Mouse (Mus musculus) MEL (cell line): ENCODE measurements around the gene Fbxo21. TPM values are rescaled to one million over a fixed set of nuclear protein-coding genes. Genes with fewer than 3 reads are reported as not detected.

ENCODE experiments used
- DNase-seq: peaks from one replicate; pipeline ENCODE4 v3.0.0; 2011; ENCODE audit warnings: low read depth, low spot score
- H3K27ac ChIP-seq: 2 replicates; pipeline ENCODE4 v1.5.1; 2012; ENCODE audit warnings: low read depth, mild to moderate bottlenecking, control low read depth, low read length, moderate library complexity; ENCODE audit not compliant: control insufficient read depth
- H3K27me3 ChIP-seq, 2 experiments: fragments of 150-350 bp in 1 of 2; sonication (generic) in 1 of 2; 2 replicates each; pipeline ENCODE4 v1.6.1; 2012; ENCODE audit warnings: low read length in 2 of 2, mild to moderate bottlenecking in 2 of 2, improper control_type of control experiment in 1 of 2, moderate library complexity in 1 of 2; ENCODE audit not compliant: insufficient read depth in 2 of 2, control insufficient read depth in 1 of 2
- H3K36me3 ChIP-seq, 2 experiments: 2 replicates each; pipeline ENCODE4 v1.6.1; 2012 to 2014; ENCODE audit warnings: low read length in 2 of 2, improper control_type of control experiment in 1 of 2, inconsistent platforms in 1 of 2, mild to moderate bottlenecking in 1 of 2; ENCODE audit not compliant: insufficient read depth in 2 of 2, control insufficient read depth in 1 of 2
- H3K4me1 ChIP-seq, 2 experiments: fragments of 150-350 bp in 1 of 2; sonication (generic) in 1 of 2; 2 replicates each; pipeline ENCODE4 v1.6.1; 2012; ENCODE audit warnings: low read length in 2 of 2, improper control_type of control experiment in 1 of 2, mild to moderate bottlenecking in 1 of 2; ENCODE audit not compliant: insufficient read depth in 2 of 2, control insufficient read depth in 1 of 2
- H3K4me3 ChIP-seq, 2 experiments: fragments of 150-350 bp in 1 of 2; sonication (generic) in 1 of 2; 2 replicates each; pipeline ENCODE4 v1.5.1; 2012; ENCODE audit warnings: low read depth in 2 of 2, low read length in 2 of 2, mild to moderate bottlenecking in 2 of 2, moderate library complexity in 2 of 2, control low read depth in 1 of 2, improper control_type of control experiment in 1 of 2; ENCODE audit not compliant: control insufficient read depth in 1 of 2, insufficient read depth in 1 of 2
- H3K79me2 ChIP-seq: 2 replicates; pipeline ENCODE4 v1.6.1; 2012; ENCODE audit warnings: mild to moderate bottlenecking, low read length, moderate library complexity; ENCODE audit not compliant: control insufficient read depth, poor library complexity, insufficient read depth
- H3K9ac ChIP-seq: 2 replicates; pipeline ENCODE4 v1.6.1; 2012; ENCODE audit warnings: low read depth, mild to moderate bottlenecking, control low read depth, low read length, moderate library complexity; ENCODE audit not compliant: control insufficient read depth, poor library complexity, severe bottlenecking
- H3K9me3 ChIP-seq: fragments of 150-350 bp; sonication (generic); replicated peaks from 2 replicates; pipeline ENCODE4 v1.6.1; 2012; ENCODE audit warnings: mild to moderate bottlenecking, low read length, improper control_type of control experiment, moderate library complexity; ENCODE audit not compliant: insufficient read depth
- CHD2 ChIP-seq: IDR thresholded peaks from 2 replicates; pipeline ENCODE4 v1.6.1; 2011; ENCODE audit warnings: low read length, improper control_type of control experiment
- CTCF ChIP-seq, 3 experiments: IDR thresholded peaks in 2 of 3; conservative IDR thresholded peaks in 1 of 3; 2 replicates each; pipeline ENCODE4 v1.5.1; 2011 to 2012; ENCODE audit warnings: low read length in 3 of 3, low read depth in 2 of 3, mild to moderate bottlenecking in 2 of 3, improper control_type of control experiment in 1 of 3, inconsistent platforms in 1 of 3, mixed read lengths in 1 of 3, moderate library complexity in 1 of 3; ENCODE audit not compliant: control insufficient read depth in 1 of 3, insufficient read depth in 1 of 3, poor library complexity in 1 of 3, severe bottlenecking in 1 of 3
- ELF1 ChIP-seq: IDR thresholded peaks from 2 replicates; pipeline ENCODE4 v1.6.1; 2014; ENCODE audit warnings: low read depth, mild to moderate bottlenecking, inconsistent platforms, low read length, improper control_type of control experiment, moderate library complexity
- ETS1 ChIP-seq: IDR thresholded peaks from 2 replicates; pipeline ENCODE4 v1.6.1; 2012; ENCODE audit warnings: low read depth, mild to moderate bottlenecking, inconsistent platforms, low read length, improper control_type of control experiment, moderate library complexity
- GABPA ChIP-seq: IDR thresholded peaks from 2 replicates; pipeline ENCODE4 v1.6.1; 2012; ENCODE audit warnings: low read depth, mild to moderate bottlenecking, inconsistent platforms, low read length, improper control_type of control experiment, moderate library complexity
- GATA1 ChIP-seq: IDR thresholded peaks from 2 replicates; pipeline ENCODE4 v1.6.1; 2011; ENCODE audit warnings: low read depth, low read length, improper control_type of control experiment
- JUND ChIP-seq: IDR thresholded peaks from 2 replicates; pipeline ENCODE4 v1.6.1; 2011; ENCODE audit warnings: low read depth, mild to moderate bottlenecking, improper control_type of control experiment, low read length
- KAT2A ChIP-seq: conservative IDR thresholded peaks from 2 replicates; pipeline ENCODE4 v1.6.1; 2012; ENCODE audit warnings: low read depth, low read length, improper control_type of control experiment, inconsistent platforms
- MXI1 ChIP-seq: IDR thresholded peaks from 2 replicates; pipeline ENCODE4 v1.6.1; 2011; ENCODE audit warnings: mild to moderate bottlenecking, low read depth, low read length, improper control_type of control experiment
- MYC ChIP-seq: IDR thresholded peaks from 2 replicates; pipeline ENCODE4 v1.6.1; 2011; ENCODE audit warnings: low read depth, mild to moderate bottlenecking, low read length, improper control_type of control experiment, moderate library complexity
- POLR2A ChIP-seq, 2 experiments: IDR thresholded peaks; 2 replicates each; pipeline ENCODE4 v1.6.1; 2011 to 2012; ENCODE audit warnings: low read length in 2 of 2, mild to moderate bottlenecking in 2 of 2, control low read depth in 1 of 2, improper control_type of control experiment in 1 of 2, low read depth in 1 of 2, moderate library complexity in 1 of 2; ENCODE audit not compliant: control insufficient read depth in 1 of 2, insufficient read depth in 1 of 2, poor library complexity in 1 of 2
- POLR2AphosphoS2 ChIP-seq: IDR thresholded peaks from 2 replicates; pipeline ENCODE4 v1.6.1; 2011; ENCODE audit warnings: low read length, improper control_type of control experiment
- POLR2AphosphoS5 ChIP-seq: IDR thresholded peaks from 2 replicates; pipeline ENCODE4 v1.6.1; 2012; ENCODE audit warnings: low read depth, borderline replicate concordance, mild to moderate bottlenecking, inconsistent platforms, low read length, moderate library complexity, mixed read lengths
- RAD21 ChIP-seq: IDR thresholded peaks from 2 replicates; pipeline ENCODE4 v1.6.1; 2011; ENCODE audit warnings: mild to moderate bottlenecking, low read depth, low read length, improper control_type of control experiment
- RCOR1 ChIP-seq: IDR thresholded peaks from 2 replicates; pipeline ENCODE4 v1.6.1; 2012; ENCODE audit warnings: low read depth, mild to moderate bottlenecking, inconsistent platforms, low read length, improper control_type of control experiment
- SIN3A ChIP-seq: IDR thresholded peaks from 2 replicates; pipeline ENCODE4 v1.6.1; 2012; ENCODE audit warnings: low read length, improper control_type of control experiment, inconsistent platforms
- SMC3 ChIP-seq: IDR thresholded peaks from 2 replicates; pipeline ENCODE4 v1.6.1; 2011; ENCODE audit warnings: low read depth, low read length, improper control_type of control experiment
- TAL1 ChIP-seq: IDR thresholded peaks from 2 replicates; pipeline ENCODE4 v1.6.1; 2012; ENCODE audit warnings: mild to moderate bottlenecking, inconsistent platforms, low read length, moderate library complexity, mixed read lengths
- TBP ChIP-seq: IDR thresholded peaks from 2 replicates; pipeline ENCODE4 v1.8.0; 2011; ENCODE audit warnings: low read depth, low read length, improper control_type of control experiment
- TCF12 ChIP-seq: IDR thresholded peaks from 2 replicates; pipeline ENCODE4 v1.6.1; 2014; ENCODE audit warnings: low read depth, mild to moderate bottlenecking, inconsistent platforms, low read length, improper control_type of control experiment, moderate library complexity
- UBTF ChIP-seq: IDR thresholded peaks from 2 replicates; pipeline ENCODE4 v1.6.1; 2012; ENCODE audit warnings: low read depth, mild to moderate bottlenecking, inconsistent platforms, low read length, improper control_type of control experiment, moderate library complexity, borderline replicate concordance; ENCODE audit not compliant: insufficient read depth
- USF1 ChIP-seq: IDR thresholded peaks from 2 replicates; pipeline ENCODE4 v1.6.1; 2014; ENCODE audit warnings: low read depth, mild to moderate bottlenecking, inconsistent platforms, low read length, improper control_type of control experiment, moderate library complexity
- USF2 ChIP-seq, 2 experiments: IDR thresholded peaks; 2 replicates each; pipeline ENCODE4 v1.6.1; 2011 to 2012; ENCODE audit warnings: improper control_type of control experiment in 2 of 2, low read length in 2 of 2, borderline replicate concordance in 1 of 2, inconsistent platforms in 1 of 2, low read depth in 1 of 2, mild to moderate bottlenecking in 1 of 2; ENCODE audit not compliant: insufficient read depth in 1 of 2
- ZKSCAN1 ChIP-seq: IDR thresholded peaks from 2 replicates; pipeline ENCODE4 v1.6.1; 2012; ENCODE audit warnings: low read depth, mild to moderate bottlenecking, inconsistent platforms, low read length, improper control_type of control experiment, moderate library complexity
- ZMIZ1 ChIP-seq: IDR thresholded peaks from 2 replicates; pipeline ENCODE4 v1.6.1; 2012; ENCODE audit warnings: low read depth, mild to moderate bottlenecking, inconsistent platforms, low read length, improper control_type of control experiment, moderate library complexity
- polyA plus RNA-seq, 2 experiments: library from polyadenylated mRNA; stranded (reverse) in 1 of 2; unstranded in 1 of 2; fragments of >175 nt in 1 of 2; fragments of >200 nt in 1 of 2; gene quantifications; 2 replicates each; pipeline versions ENCODE4 v1.2.1 to v1.2.4; 2012; ENCODE audit warnings: low replicate concordance in 2 of 2, low read depth in 1 of 2; ENCODE audit not compliant: insufficient read length in 2 of 2, insufficient read depth in 1 of 2, missing spikeins in 1 of 2
- total RNA-seq: library from RNA; depleted of rRNA; stranded (reverse); fragments of 300-350 nt; gene quantifications from 2 replicates; pipeline ENCODE4 v1.2.3, GENCODE M21; 2012

The Fbxo21 gene
- total and polyA plus RNA-seq, 3 experiments: 10.4 to 20.5 TPM; not detected in 1

GRCm38 (mm10) chr5:117989773-117990172 lies 13.2 kb downstream of the Fbxo21 start:
- H3K36me3 ChIP-seq: no peaks in the 10 kb centered on the region
- TF ChIP-seq UBTF (no peak), USF2 (IDR thresholded peaks at IDR 0.05; ENCODE audit: borderline replicate concordance in 1 of 2, insufficient read depth in 1 of 2, low read depth in 1 of 2, low read length in 2 of 2) (no peak), CHD2 (no peak), MXI1 (no peak), ZKSCAN1 (no peak), USF1 (no peak), TCF12 (no peak), CTCF (IDR thresholded peaks at IDR 0.05 in 2 of 3, conservative IDR thresholded peaks at IDR 0.05 in 1 of 3; ENCODE audit: control insufficient read depth in 1 of 3, insufficient read depth in 1 of 3, low read depth in 2 of 3, low read length in 3 of 3, poor library complexity in 1 of 3, severe bottlenecking in 1 of 3) (no peak), TBP (no peak), JUND (no peak), GATA1 (no peak), ELF1 (no peak), POLR2AphosphoS5 (no peak)
- H3K9ac ChIP-seq: no peak overlapping the region
- H3K9me3 ChIP-seq: no peaks in the 10 kb centered on the region
- no peaks in the 10 kb centered on the region for H3K79me2 ChIP-seq
- no peaks in the 10 kb centered on the region for H3K27me3 ChIP-seq
- H3K27ac ChIP-seq: no peak overlapping the region
- H3K4me3 ChIP-seq: no peak overlapping the region
- no peaks in the 10 kb centered on the region for H3K4me1 ChIP-seq
- no peak for DNase-seq

- no peak for DNase-seq
- no peaks in the 10 kb centered on the region for H3K4me1 ChIP-seq
- no peaks in the 10 kb centered on the region for H3K79me2 ChIP-seq
- H3K4me3 ChIP-seq: no peak overlapping the region
- no peaks in the 10 kb centered on the region for H3K27me3 ChIP-seq
- H3K36me3 ChIP-seq: no peaks in the 10 kb centered on the region
- H3K9me3 ChIP-seq: no peaks in the 10 kb centered on the region
- TF ChIP-seq ELF1 (no peak), POLR2A (IDR thresholded peaks at IDR 0.05; ENCODE audit: control insufficient read depth in 1 of 2, insufficient read depth in 1 of 2, low read depth in 1 of 2, low read length in 2 of 2, poor library complexity in 1 of 2) (no peak), RCOR1 (no peak), ETS1 (no peak), SIN3A (no peak), USF1 (no peak), MYC (no peak), RAD21 (no peak), GABPA (no peak), ZMIZ1 (no peak), KAT2A (no peak), SMC3 (no peak), UBTF (no peak), TAL1 (no peak), POLR2AphosphoS2 (no peak)
- TF ChIP-seq, all 39 proteins: peak for 0
- Histone ChIP-seq H3K9ac (no peak overlapping the region), H3K27ac (no peak overlapping the region)
Observed at GRCm38 (mm10) chr5:117990957-117991356, 14.4 kb downstream of the Fbxo21 start.
